Mouse (Mus musculus) thymus, postnatal 10 days (tissue): ENCODE data around the gene Coq10b.

Experiments
- DNase-seq, 2 experiments: peaks; one replicate each; pipeline ENCODE4 v3.0.0; 2021; ENCODE audit warnings: low spot score in 2 of 2

Coq10b gene

GRCm38 (mm10) chr1:55106919-55107585 lies 54.5 kb downstream of the Coq10b start:
- DNase-seq, result no peak

- no peak for DNase-seq
Observed at GRCm38 (mm10) chr1:55107644-55108043, 55.1 kb downstream of the Coq10b start.

DNA sequence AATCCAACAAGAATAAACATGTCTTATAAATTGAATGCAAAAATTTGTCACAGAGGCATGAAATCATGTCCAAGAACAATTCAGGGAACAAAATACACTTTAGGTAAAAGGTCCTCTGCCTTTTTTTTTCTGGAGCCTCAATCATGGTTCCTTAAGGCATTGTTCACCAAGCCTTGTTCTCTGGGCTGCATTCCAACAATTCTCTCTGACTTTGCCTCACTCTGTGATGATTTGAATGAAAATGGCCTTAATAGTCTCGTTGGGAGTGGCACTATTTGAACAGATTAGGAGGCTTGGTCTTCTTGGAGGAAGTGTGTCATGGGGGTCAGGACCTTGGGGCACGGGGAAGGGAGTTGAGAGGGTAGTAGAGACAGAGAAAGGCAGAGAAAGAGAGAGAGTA lies 55.9 kb downstream of the Coq10b start:
- DNase-seq, result no peak

GRCm38 (mm10) chr1:55109066-55109766 lies 56.6 kb downstream of the Coq10b start:
- no peak for DNase-seq
